Mouse (Mus musculus): ENCODE measurements around the gene Mageh1. TPM values are rescaled to one million over a fixed set of nuclear protein-coding genes. Genes with fewer than 3 reads are reported as not detected.
"Not testable (repeated sequence)": the region's sequence is repeated elsewhere in the genome, so short reads cannot be mapped to it uniquely, and the experiment has no call there.

Mageh1 gene
- 0.76 and 0.78 TPM in 2 replicates for polyA plus RNA-seq (2012; ENCODE audit: insufficient read depth, insufficient read length, missing spikeins)

DNA sequence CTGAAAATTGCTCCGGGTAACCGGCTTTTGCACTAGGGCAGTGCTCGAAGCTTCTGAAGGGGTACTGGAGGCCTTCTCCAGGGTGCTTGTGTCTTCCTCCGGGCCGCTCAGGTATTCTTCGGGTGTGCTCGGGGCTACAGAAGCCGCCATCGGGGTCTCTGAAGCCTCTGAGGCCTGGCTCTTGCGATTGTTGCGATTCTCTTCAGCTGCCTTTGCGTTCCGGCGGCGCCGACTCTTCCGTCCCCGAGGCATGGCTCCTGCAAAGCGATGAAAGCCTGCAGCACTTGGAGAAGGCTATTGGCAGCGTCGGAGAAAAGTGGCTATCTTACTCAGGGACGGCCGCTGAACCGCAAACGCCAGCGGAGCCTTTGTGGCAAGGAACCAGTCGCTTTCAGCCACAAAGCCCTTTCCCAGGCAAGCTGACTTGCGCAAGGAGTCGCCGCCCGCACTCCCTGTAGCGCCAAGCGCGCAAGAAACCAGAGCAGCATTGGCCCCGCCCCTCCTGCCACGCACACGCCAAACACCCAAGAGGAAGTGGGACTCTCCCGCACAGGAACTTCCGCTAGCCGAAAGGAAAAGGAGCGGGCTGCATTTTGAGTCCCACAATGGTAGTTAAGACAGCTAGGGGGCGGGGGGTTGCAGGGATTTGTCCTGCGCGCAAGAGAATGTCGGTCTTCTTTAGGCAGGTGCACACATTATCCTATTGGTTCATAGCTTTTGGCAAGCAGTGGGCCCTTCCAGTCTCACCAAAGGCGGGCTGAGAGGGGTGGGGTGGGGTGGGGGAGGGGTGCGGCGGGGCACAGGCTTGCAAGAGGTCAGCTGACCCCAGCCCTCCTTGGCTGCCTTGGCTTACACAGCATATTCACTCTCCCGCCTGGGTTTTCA, at the start of gene Mageh1:
Gene Mageh1, minus strand, starts transcription at position 489 of the 885 bp plus-strand sequence.
- H3K27ac ChIP-seq (ENCODE audit: insufficient read depth, low read depth, low read length), result no peak within 1 kb of the TSS
- no peak for TF ChIP-seq POLR2A (IDR thresholded peaks at IDR 0.05; ENCODE audit: borderline replicate concordance, low read depth, low read length)
- TF ChIP-seq CTCF (IDR thresholded peaks at IDR 0.05; ENCODE audit: low read depth, low read length), result no peak
- no peaks in the 10 kb centered on the region for H3K4me1 ChIP-seq (ENCODE audit: control insufficient read depth, insufficient read depth, low read length)
- H3K4me3 ChIP-seq (ENCODE audit: insufficient read depth, low read length), result peak within 1 kb of the TSS; percentile 63

DNA sequence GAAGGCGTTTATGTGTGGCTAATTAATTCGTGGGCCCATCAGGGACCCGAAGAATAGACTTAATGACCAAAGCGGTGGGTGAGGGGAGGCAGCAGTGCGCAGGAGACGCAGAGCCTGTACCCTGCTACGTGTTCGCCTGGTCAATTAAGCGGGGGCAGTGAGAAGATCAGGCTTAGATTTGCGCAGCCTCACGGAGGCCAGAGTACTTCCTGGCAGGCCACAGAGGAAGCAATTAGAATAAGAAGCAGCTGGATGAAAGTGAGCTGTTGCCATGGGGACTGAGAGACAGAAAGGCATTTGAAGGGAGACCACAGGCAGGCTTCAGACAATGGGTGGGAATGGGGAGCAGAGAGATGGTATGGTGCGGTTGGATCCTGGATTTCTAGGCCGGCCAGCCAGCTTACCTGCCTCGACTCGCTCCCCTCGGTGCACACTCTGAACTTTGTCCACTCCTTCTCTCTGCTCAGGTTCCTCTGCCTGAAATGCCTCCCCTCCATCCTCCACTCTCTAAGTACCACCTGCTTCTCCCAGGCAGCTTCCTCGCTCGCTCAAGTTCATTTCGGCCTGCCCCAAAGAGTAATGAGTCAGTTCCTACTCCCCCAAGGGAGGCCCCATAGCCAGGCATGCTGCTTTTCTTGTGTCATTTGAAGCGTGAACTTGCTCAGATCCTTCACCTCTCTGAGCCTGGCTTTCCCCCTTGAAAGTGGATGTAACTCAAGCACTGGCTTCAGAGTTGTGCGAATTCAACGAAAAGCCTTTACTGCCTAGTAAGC, 783 bp upstream of the Mageh1 start:
- not testable (repeated sequence) for H3K4me1 ChIP-seq (ENCODE audit: control insufficient read depth, insufficient read depth, low read length); H3K27ac ChIP-seq (ENCODE audit: insufficient read depth, low read depth, low read length); H3K4me3 ChIP-seq (ENCODE audit: insufficient read depth, low read length)

DNA sequence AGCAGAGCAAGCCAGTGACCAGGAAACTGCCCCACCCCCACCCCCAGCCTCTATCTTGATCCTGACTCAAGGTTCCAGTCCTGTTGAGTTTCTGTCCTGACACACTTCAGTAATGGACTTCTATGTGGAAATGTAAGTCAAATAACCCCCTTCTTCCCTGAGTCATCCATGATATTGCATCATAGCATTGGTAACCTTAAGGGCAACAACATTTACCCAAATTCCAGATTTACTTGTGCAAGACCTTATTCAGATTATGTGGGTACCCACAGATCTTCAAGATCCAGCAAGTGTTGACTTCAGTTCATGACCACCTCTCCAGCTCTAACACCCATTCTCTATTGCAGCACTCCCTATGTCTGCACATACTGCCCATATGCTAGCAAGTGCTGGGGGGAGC, 5.8 kb downstream of the Mageh1 start:
- not testable (repeated sequence) for H3K4me3 ChIP-seq (ENCODE audit: insufficient read depth, low read length); H3K4me1 ChIP-seq (ENCODE audit: control insufficient read depth, insufficient read depth, low read length); H3K27ac ChIP-seq (ENCODE audit: insufficient read depth, low read depth, low read length)

DNA sequence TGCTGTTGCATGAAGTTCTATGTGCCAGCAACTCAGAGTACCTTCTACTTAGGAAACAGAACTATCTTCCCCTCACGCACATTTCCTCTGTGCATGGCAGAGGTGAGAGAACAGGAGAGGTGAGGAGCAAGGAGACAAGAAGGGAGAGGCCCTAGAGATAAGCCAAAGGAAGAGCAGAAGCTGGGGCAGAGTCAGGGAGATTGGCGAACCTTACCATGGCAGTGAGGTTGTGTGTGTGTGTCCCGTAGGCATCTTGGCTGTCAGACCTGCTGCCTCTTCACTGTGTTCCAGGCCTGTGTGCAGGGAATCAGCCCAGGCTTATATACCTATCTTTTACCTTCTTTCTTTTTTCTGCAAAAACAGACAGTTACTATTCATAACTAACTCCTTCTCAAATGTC, 11.7 kb downstream of the Mageh1 start:
- not testable (repeated sequence) for H3K4me1 ChIP-seq (ENCODE audit: control insufficient read depth, insufficient read depth, low read length); H3K27ac ChIP-seq (ENCODE audit: insufficient read depth, low read depth, low read length); H3K4me3 ChIP-seq (ENCODE audit: insufficient read depth, low read length)

DNA sequence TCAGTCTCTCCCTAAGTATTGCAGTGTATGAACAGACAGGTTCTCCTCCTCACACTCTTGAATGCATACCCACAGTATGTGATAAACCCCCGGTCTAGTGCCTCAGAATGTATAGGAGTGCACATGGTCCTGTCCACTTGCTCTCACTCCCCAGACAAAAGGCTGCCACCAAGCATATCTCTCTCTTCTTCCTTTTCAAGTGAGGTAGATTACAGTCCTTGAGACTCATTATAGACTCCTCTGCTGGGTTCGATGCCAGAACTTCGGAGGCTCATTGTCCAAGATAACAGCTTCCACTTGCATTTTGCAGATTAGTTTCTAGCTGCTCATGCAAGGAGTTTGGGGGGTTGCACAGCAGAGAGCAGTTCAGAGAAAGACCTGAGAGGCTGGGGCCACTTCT, 12.1 kb downstream of the Mageh1 start:
- H3K4me1 ChIP-seq (ENCODE audit: control insufficient read depth, insufficient read depth, low read length); H3K4me3 ChIP-seq (ENCODE audit: insufficient read depth, low read length); H3K27ac ChIP-seq (ENCODE audit: insufficient read depth, low read depth, low read length): not testable (repeated sequence)

DNA sequence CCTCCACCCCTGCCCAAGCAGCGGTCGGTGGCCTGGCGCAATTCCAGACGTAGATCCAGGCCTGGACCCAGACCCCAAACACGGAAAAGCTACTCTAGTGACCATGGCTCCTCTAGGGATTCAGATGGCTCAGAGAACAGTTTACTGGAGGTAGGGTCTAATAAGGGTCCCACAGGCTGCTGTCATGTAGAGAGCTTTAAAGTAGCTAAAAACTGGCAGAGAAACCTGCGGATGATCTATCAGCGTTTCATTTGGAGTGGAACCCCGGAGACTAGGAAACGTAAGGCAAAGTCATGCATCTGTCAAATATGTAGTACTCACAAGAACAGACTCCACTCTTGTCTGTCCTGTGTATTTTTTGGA, 29.7 kb downstream of the Mageh1 start:
- Histone ChIP-seq H3K4me1 (ENCODE audit: control insufficient read depth, insufficient read depth, low read length) (no peaks in the 10 kb centered on the region), H3K4me3 (ENCODE audit: insufficient read depth, low read length) (peak overlapping the region; percentile 62; the same call in 1 of the 2 replicates), H3K27ac (ENCODE audit: insufficient read depth, low read depth, low read length) (no peak overlapping the region)
- TF ChIP-seq CTCF (IDR thresholded peaks at IDR 0.05; ENCODE audit: low read depth, low read length), result no peak
- TF ChIP-seq POLR2A (IDR thresholded peaks at IDR 0.05; ENCODE audit: borderline replicate concordance, low read depth, low read length), result no peak

DNA sequence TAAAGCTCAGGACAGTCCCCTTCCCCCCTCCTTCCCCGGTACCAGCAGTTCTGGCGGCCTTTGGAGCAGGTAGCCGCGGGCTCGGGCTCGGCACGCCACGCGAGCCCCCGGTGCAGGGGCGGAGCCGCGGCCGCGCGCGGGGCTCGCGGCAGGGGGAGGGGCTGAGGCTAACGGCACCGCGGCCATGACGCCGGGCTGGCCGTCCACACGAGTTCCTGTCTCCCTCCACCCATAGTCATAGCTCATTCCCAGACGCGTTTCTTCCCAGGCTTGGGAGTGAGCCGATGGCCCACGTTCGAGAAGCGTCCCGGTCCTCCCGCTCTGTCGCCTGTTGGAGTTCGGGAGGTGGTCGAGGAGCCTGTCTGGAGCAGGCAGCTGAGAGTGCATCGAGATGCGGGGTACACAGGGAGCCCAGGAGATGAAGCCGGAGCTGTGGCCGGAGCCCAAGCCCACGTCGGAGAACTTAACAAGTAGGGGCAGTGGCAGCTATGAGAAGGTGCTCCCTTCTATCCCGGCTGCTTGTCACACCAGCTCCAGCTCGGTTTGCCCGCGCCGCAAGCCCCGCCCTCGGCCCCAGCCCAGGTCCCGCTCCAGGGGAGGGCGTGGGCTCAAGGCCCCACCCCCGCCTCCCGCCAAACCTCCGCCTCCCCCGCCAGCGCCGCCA, 30.2 kb downstream of the Mageh1 start:
- H3K4me1 ChIP-seq (ENCODE audit: control insufficient read depth, insufficient read depth, low read length), result no peaks in the 10 kb centered on the region
- H3K27ac ChIP-seq (ENCODE audit: insufficient read depth, low read depth, low read length), result no peak overlapping the region
- H3K4me3 ChIP-seq (ENCODE audit: insufficient read depth, low read length), result peak overlapping the region; percentile 62
- TF ChIP-seq CTCF (IDR thresholded peaks at IDR 0.05; ENCODE audit: low read depth, low read length), result no peak
- TF ChIP-seq POLR2A (IDR thresholded peaks at IDR 0.05; ENCODE audit: borderline replicate concordance, low read depth, low read length), result no peak

DNA sequence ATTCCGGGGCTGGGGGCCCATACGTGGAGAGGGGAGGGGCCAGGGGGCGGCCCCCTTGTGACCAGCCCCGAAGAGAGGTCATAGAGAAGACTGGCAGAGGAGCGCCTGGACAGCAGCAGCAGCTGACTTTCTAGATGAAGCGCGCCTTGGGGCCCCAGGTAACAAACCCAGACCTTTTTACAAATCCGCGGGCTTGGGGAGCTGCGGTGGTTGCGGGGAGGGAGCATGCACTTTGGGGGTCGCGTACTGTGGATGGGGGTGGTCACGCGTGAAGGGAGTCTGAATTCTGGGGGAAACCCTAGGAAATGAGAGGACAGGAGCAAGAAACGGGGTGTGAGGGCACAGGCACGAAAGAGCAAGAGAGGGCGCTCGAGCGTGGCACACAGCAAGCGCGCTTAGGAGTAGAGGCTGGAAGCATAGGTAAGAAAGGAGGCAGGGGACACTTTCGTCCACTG, 31.0 kb downstream of the Mageh1 start, which contains the start of gene Usp51:
Gene Usp51, plus strand, starts transcription at position 83 of the 455 bp plus-strand sequence.
- no peak within 1 kb of the TSS for H3K27ac ChIP-seq (ENCODE audit: insufficient read depth, low read depth, low read length)
- no peaks in the 10 kb centered on the region for H3K4me1 ChIP-seq (ENCODE audit: control insufficient read depth, insufficient read depth, low read length)
- peak within 1 kb of the TSS; percentile 62 for H3K4me3 ChIP-seq (ENCODE audit: insufficient read depth, low read length)
- no peak for TF ChIP-seq POLR2A (IDR thresholded peaks at IDR 0.05; ENCODE audit: borderline replicate concordance, low read depth, low read length)
- no peak for TF ChIP-seq CTCF (IDR thresholded peaks at IDR 0.05; ENCODE audit: low read depth, low read length)

DNA sequence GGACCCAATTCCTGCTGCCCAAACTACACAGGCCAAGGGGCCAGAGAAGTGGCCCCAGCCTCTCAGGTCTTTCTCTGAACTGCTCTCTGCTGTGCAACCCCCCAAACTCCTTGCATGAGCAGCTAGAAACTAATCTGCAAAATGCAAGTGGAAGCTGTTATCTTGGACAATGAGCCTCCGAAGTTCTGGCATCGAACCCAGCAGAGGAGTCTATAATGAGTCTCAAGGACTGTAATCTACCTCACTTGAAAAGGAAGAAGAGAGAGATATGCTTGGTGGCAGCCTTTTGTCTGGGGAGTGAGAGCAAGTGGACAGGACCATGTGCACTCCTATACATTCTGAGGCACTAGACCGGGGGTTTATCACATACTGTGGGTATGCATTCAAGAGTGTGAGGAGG, 41.3 kb downstream of the Mageh1 start:
- H3K27ac ChIP-seq (ENCODE audit: insufficient read depth, low read depth, low read length), result not testable (repeated sequence)

DNA sequence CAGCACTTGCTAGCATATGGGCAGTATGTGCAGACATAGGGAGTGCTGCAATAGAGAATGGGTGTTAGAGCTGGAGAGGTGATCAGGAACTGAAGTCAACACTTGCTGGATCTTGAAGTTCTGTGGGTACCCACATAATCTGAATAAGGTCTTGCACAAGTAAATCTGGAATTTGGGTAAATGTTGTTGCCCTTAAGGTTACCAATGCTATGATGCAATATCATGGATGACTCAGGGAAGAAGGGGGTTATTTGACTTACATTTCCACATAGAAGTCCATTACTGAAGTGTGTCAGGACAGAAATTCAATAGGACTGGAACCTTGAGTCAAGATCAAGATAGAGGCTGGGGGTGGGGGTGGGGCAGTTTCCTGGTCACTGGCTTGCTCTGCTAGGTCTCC, 47.5 kb downstream of the Mageh1 start:
- not testable (repeated sequence) for H3K27ac ChIP-seq (ENCODE audit: insufficient read depth, low read depth, low read length); H3K4me1 ChIP-seq (ENCODE audit: control insufficient read depth, insufficient read depth, low read length); H3K4me3 ChIP-seq (ENCODE audit: insufficient read depth, low read length)

More for the DNA sequence above, 41.3 kb downstream of the Mageh1 start:
- H3K4me3 ChIP-seq (ENCODE audit: insufficient read depth, low read length); H3K4me1 ChIP-seq (ENCODE audit: control insufficient read depth, insufficient read depth, low read length): not testable (repeated sequence)

Other genes starting within 250 kb of the Mageh1 start
- not detected in 2 replicates for gene Usp51, start 31.1 kb downstream of the Mageh1 start, polyA plus RNA-seq (2012; ENCODE audit: insufficient read depth, insufficient read length, missing spikeins)
- gene Foxr2, start 81.2 kb upstream of the Mageh1 start, polyA plus RNA-seq (2012; ENCODE audit: insufficient read depth, insufficient read length, missing spikeins), result not detected in 2 replicates
- gene Rragb, start 102.4 kb upstream of the Mageh1 start, polyA plus RNA-seq (2012; ENCODE audit: insufficient read depth, insufficient read length, missing spikeins), result 0.74 and 0.85 TPM in 2 replicates
- 3.2 and 4.4 TPM in 2 replicates for gene Klf8, start 199.9 kb upstream of the Mageh1 start, polyA plus RNA-seq (2012; ENCODE audit: insufficient read depth, insufficient read length, missing spikeins)

Measured in bone marrow macrophage, adult 2 months (primary cell).